Mouse (Mus musculus): ENCODE measurements around the gene Lrrk1. TPM values are rescaled to one million over a fixed set of nuclear protein-coding genes. Genes with fewer than 3 reads are reported as not detected.

The Lrrk1 gene
- total and polyA plus RNA-seq, 3 experiments, result 0.22 TPM; not detected in 2

DNA sequence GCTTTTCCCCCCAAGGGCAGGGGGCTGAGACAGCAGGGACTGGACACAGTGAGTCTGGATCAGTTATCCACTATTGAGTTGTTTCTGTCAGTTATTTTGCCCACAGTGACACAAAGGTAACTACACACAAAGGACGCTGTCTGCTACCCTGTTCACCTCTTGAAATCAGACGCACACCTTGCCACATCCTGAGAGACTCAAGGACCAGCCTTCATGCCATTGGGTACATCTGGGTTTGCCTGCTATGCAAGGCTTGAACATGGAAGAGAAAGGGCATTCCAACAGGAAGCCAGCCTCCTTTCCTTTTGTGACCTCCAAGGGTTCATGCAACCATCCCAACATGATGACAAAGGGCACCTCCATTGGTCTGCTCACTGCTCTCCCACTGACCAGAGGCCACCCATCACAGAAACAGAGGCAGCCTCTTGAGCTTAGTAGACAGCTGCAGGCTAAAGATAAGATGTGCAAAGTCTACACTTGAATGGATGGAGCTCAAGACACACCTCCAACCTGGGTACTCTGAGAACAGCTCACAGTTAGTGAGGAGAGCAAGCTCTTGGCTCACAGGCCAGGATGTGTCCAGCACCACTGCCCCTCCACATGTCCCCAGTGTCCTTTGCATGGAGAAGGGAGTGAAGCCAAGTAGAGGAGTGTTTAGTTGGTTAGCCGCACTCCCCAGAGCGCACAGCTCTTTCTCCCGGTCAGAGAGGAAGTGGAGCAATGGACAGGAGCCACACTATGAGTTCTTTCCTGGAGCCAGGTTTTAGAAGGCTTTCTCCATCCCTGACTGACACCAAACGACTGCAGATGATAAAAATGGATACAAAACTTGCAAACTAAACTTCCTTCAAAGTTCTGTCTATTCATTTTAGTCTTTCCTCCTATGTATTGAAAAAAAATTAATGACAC lies 121.0 kb downstream of the Lrrk1 start:
- DNase-seq (ENCODE audit: low spot score) (no peak), ATAC-seq (ENCODE audit: extremely low read depth, insufficient number of reproducible peaks, low FRiP score, poor library complexity, severe bottlenecking) (0 out of 2 replicates have a peak, but pooled peaks have one; percentile 4)
- TF ChIP-seq GATA2 (IDR thresholded peaks at IDR 0.05; ENCODE audit: borderline replicate concordance, low read depth, low read length) (no peak), GATA1 (IDR thresholded peaks at IDR 0.05; ENCODE audit: borderline replicate concordance, low read length) (no peak), POLR2AphosphoS5 (IDR thresholded peaks at IDR 0.05; ENCODE audit: insufficient replicate concordance, low read depth, low read length) (no peak), CTCF (IDR thresholded peaks at IDR 0.05; ENCODE audit: low read depth, low read length) (no peak), TAL1 (conservative IDR thresholded peaks at IDR 0.05; ENCODE audit: low read depth, low read length) (0 out of 2 replicates have a peak, but pooled peaks have one; percentile 27)
- H3K4me1 ChIP-seq (ENCODE audit: insufficient read depth, low read depth, low read length), result peaks cover 13% of the 10 kb centered on the region
- H3K36me3 ChIP-seq (replicated peaks), result no peaks in the 10 kb centered on the region
- H3K9me3 ChIP-seq (replicated peaks), result no peaks in the 10 kb centered on the region
- H3K4me3 ChIP-seq (ENCODE audit: low read depth, low read length), result no peak overlapping the region
- H3K27me3 ChIP-seq (ENCODE audit: insufficient read depth, low read length), result peaks cover 59% of the 10 kb centered on the region

DNA sequence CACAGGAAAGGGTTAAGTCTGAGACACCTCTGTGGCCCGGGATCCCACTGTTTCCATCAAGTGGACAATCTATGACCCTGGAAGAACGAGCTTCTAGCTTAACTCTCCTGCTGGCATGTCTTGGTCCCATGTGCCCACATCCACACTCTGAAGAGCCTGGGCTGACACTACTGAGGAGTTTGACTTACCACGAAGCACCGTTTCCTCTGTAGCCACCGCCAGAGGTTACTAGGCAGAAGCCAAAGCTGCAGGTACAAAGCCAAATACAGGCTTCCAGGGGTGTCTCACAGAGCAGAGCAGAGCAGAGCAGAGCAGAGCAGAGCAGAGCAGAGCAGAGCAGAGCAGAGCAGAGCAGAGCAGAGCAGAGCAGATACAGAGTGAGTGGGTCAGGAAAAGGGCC lies 124.7 kb downstream of the Lrrk1 start:
- Histone ChIP-seq H3K27me3 (ENCODE audit: insufficient read depth, low read length) (peaks cover 69% of the 10 kb centered on the region), H3K4me1 (ENCODE audit: insufficient read depth, low read depth, low read length) (peaks cover 13% of the 10 kb centered on the region), H3K4me3 (ENCODE audit: low read depth, low read length) (no peak overlapping the region), H3K9me3 (replicated peaks) (no peaks in the 10 kb centered on the region), H3K36me3 (replicated peaks) (no peaks in the 10 kb centered on the region)
- TF ChIP-seq POLR2AphosphoS5 (IDR thresholded peaks at IDR 0.05; ENCODE audit: insufficient replicate concordance, low read depth, low read length) (no peak), CTCF (IDR thresholded peaks at IDR 0.05; ENCODE audit: low read depth, low read length) (no peak), GATA1 (IDR thresholded peaks at IDR 0.05; ENCODE audit: borderline replicate concordance, low read length) (no peak), TAL1 (conservative IDR thresholded peaks at IDR 0.05; ENCODE audit: low read depth, low read length) (no peak), GATA2 (IDR thresholded peaks at IDR 0.05; ENCODE audit: borderline replicate concordance, low read depth, low read length) (no peak)
- ATAC-seq (ENCODE audit: extremely low read depth, insufficient number of reproducible peaks, low FRiP score, poor library complexity, severe bottlenecking) (no peak), DNase-seq (ENCODE audit: low spot score) (no peak)

DNA sequence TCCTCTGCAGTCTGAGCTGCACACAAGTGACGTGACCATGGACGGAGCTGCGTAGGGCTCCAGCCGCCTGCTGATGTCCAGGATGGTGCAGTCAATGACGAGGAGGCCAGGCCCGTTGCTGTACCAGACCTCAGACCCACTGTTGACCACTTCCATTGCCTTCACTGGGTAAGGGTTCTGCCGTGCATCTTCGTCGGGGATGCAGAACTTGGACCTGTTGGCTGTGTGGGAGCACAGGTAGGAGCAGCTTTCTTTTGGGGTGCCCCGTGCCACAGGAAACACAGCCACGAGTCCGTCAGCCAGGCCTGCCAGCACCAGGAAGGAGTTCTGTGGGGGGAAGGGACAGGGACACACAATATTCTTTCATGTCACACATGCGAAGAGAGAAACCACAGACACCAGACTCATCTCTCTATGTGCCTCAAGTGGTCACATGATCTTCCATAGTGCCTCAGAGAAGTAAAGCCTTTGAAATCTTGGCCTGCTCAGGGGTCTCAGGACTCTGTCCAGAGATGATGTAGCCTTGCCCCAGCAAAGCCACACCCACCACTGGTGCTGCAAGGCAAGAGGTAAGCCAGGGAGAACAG lies 125.5 kb downstream of the Lrrk1 start:
- no peak for TF ChIP-seq POLR2AphosphoS5 (IDR thresholded peaks at IDR 0.05; ENCODE audit: insufficient replicate concordance, low read depth, low read length)
- TF ChIP-seq CTCF (IDR thresholded peaks at IDR 0.05; ENCODE audit: low read depth, low read length), result no peak
- no peak for TF ChIP-seq GATA2 (IDR thresholded peaks at IDR 0.05; ENCODE audit: borderline replicate concordance, low read depth, low read length)
- no peak for TF ChIP-seq GATA1 (IDR thresholded peaks at IDR 0.05; ENCODE audit: borderline replicate concordance, low read length)
- TF ChIP-seq TAL1 (conservative IDR thresholded peaks at IDR 0.05; ENCODE audit: low read depth, low read length), result no peak
- no peaks in the 10 kb centered on the region for H3K36me3 ChIP-seq (replicated peaks)
- ATAC-seq (ENCODE audit: extremely low read depth, insufficient number of reproducible peaks, low FRiP score, poor library complexity, severe bottlenecking) (no peak), DNase-seq (ENCODE audit: low spot score) (no peak)
- H3K4me3 ChIP-seq (ENCODE audit: low read depth, low read length), result no peak overlapping the region
- H3K9me3 ChIP-seq (replicated peaks), result no peaks in the 10 kb centered on the region
- peaks cover 13% of the 10 kb centered on the region for H3K4me1 ChIP-seq (ENCODE audit: insufficient read depth, low read depth, low read length)
- peaks cover 71% of the 10 kb centered on the region for H3K27me3 ChIP-seq (ENCODE audit: insufficient read depth, low read length)

DNA sequence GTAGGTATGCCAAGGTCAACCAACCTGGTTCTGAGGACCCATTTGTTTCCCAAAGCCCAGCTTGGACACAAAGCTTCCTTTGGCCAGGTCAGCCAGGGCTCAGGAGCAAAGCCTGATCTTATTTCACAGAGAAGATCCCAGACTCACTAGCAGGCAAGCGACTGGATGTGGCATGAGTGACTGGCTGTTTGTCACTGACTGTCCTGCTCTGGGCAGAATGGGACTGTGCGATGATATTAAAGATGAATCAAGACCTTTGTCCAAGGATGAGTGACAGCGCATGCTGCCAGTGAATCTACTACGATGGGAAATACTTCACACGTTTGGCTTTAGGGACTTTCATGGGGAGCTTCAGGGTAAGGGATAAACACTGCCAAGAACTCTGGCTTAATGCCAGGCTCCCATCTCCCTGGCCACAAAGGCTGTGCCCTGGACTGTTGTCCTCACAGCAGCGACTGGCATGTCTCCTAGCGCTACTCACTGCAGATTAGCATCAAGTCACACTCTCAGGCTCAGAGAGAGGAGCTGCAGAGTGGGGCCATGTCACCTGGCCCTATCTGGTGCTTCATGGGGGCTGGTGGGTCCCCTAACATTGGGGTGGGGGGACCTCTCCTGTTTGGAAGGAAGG lies 127.3 kb downstream of the Lrrk1 start:
- ATAC-seq (ENCODE audit: extremely low read depth, insufficient number of reproducible peaks, low FRiP score, poor library complexity, severe bottlenecking), result no peak
- H3K36me3 ChIP-seq (replicated peaks), result no peaks in the 10 kb centered on the region
- no peak for DNase-seq (ENCODE audit: low spot score)
- H3K9me3 ChIP-seq (replicated peaks), result no peaks in the 10 kb centered on the region
- H3K27me3 ChIP-seq (ENCODE audit: insufficient read depth, low read length), result peaks cover 62% of the 10 kb centered on the region
- peaks cover 9% of the 10 kb centered on the region; the same call in 1 of the 2 replicates for H3K4me1 ChIP-seq (ENCODE audit: insufficient read depth, low read depth, low read length)
- TF ChIP-seq CTCF (IDR thresholded peaks at IDR 0.05; ENCODE audit: low read depth, low read length) (no peak), TAL1 (conservative IDR thresholded peaks at IDR 0.05; ENCODE audit: low read depth, low read length) (no peak), GATA2 (IDR thresholded peaks at IDR 0.05; ENCODE audit: borderline replicate concordance, low read depth, low read length) (no peak), GATA1 (IDR thresholded peaks at IDR 0.05; ENCODE audit: borderline replicate concordance, low read length) (no peak)
- no peak overlapping the region for H3K4me3 ChIP-seq (ENCODE audit: low read depth, low read length)

DNA sequence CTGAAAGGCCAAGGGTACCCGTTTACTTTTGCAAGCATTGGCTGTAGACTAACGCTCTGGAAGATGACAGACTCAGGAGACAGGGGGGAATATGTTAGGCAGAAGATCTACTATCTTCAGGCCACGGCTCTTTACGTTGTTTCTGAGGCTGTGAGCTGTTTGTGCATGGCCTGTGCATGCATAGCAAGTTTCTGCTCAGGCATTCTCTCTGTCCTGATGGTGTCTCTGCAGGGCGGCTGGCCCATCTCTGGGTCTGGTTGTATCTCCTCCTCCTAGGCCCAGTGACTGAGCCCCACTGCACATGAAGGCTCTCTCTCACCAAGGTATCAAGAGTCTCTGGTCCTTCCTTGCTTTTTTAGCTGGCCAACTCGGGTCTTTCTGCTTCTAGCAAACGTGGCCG lies 127.9 kb downstream of the Lrrk1 start:
- H3K4me1 ChIP-seq (ENCODE audit: insufficient read depth, low read depth, low read length), result peaks cover 9% of the 10 kb centered on the region; the same call in 1 of the 2 replicates
- DNase-seq (ENCODE audit: low spot score), result no peak
- peaks cover 67% of the 10 kb centered on the region for H3K27me3 ChIP-seq (ENCODE audit: insufficient read depth, low read length)
- H3K36me3 ChIP-seq (replicated peaks), result no peaks in the 10 kb centered on the region
- no peaks in the 10 kb centered on the region for H3K9me3 ChIP-seq (replicated peaks)
- TF ChIP-seq CTCF (IDR thresholded peaks at IDR 0.05; ENCODE audit: low read depth, low read length), result no peak
- no peak for TF ChIP-seq TAL1 (conservative IDR thresholded peaks at IDR 0.05; ENCODE audit: low read depth, low read length)
- TF ChIP-seq POLR2AphosphoS5 (IDR thresholded peaks at IDR 0.05; ENCODE audit: insufficient replicate concordance, low read depth, low read length), result no peak
- TF ChIP-seq GATA1 (IDR thresholded peaks at IDR 0.05; ENCODE audit: borderline replicate concordance, low read length), result no peak
- no peak for TF ChIP-seq GATA2 (IDR thresholded peaks at IDR 0.05; ENCODE audit: borderline replicate concordance, low read depth, low read length)
- ATAC-seq (ENCODE audit: extremely low read depth, insufficient number of reproducible peaks, low FRiP score, poor library complexity, severe bottlenecking), result no peak
- H3K4me3 ChIP-seq (ENCODE audit: low read depth, low read length), result no peak overlapping the region

Measured in G1E (cell line).